Mouse (Mus musculus) embryonic facial prominence, embryonic 10.5 days (tissue): ENCODE results near the gene Npas2. TPM values are rescaled to one million over a fixed set of nuclear protein-coding genes. Genes with fewer than 3 reads are reported as not detected.

Experiments used
- DNase-seq: peaks from one replicate; pipeline ENCODE4 v3.0.0-alpha.2; 2017; ENCODE audit warnings: low spot score
- H3K27ac ChIP-seq: fragments of 300-500 bp; sonication (generic); replicated peaks from 2 replicates; pipeline ENCODE4 v1.5.1; 2016; ENCODE audit warnings: mild to moderate bottlenecking
- H3K27me3 ChIP-seq: fragments of 300-500 bp; sonication (generic); replicated peaks from 2 replicates; pipeline ENCODE4 v1.6.1; 2016; ENCODE audit warnings: low read depth, mild to moderate bottlenecking; ENCODE audit not compliant: poor library complexity, severe bottlenecking
- H3K36me3 ChIP-seq: fragments of 300-500 bp; sonication (generic); replicated peaks from 2 replicates; pipeline ENCODE4 v1.6.1; 2016; ENCODE audit warnings: mild to moderate bottlenecking, moderate library complexity
- H3K4me1 ChIP-seq: fragments of 300-500 bp; sonication (generic); 2 replicates; pipeline ENCODE4 v1.6.1; 2016
- H3K4me3 ChIP-seq: fragments of 300-500 bp; sonication (generic); 2 replicates; pipeline ENCODE4 v1.5.1; 2016; ENCODE audit warnings: mild to moderate bottlenecking, moderate library complexity
- H3K9me3 ChIP-seq: fragments of 300-500 bp; sonication (generic); 2 replicates; pipeline ENCODE4 v1.6.1; 2016; ENCODE audit warnings: mild to moderate bottlenecking
- WGBS: fragments of 180-500 bp; shearing (Covaris S2); methylation state at CpG from one replicate; pipeline ENCODE4 v1.1.7; 2016; 5-methylcytosine and 5-hydroxymethylcytosine counted together
- polyA plus RNA-seq: library from polyadenylated mRNA; unstranded; fragments of >200 nt; fragmentation: Nextera tagmentation; extraction: Ambion mirVana; gene quantifications from 2 replicates; pipeline ENCODE4 v1.2.1, GENCODE M21; 2016

Gene Npas2
- polyA plus RNA-seq, 1 experiment from 2014 or later, result 0.12 TPM

DNA sequence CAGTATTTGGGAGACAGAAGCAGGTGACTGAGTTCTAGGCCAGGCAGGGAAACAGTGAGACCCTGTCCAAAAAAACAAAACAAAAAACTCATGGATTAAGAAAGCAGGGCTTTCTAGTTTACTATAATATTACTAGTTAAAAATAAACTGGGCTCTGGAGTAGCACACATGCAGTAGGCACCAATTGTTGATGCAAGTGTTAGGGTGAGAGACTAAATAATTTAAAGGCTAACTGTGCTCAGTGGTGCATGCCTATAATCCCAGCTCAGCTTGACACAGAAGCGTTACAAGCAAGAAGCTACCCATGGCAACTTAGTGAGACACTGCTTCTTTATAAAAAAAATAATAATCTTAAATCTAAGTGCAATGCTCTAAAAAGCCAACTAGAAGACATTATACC is 185.0 kb downstream of the Npas2 start:
- no peak overlapping the region for H3K27ac ChIP-seq
- WGBS, result 75% methylated on average over 1 of the region's 1 CpGs
- H3K36me3 ChIP-seq, result peaks cover 31% of the 10 kb centered on the region
- no peak overlapping the region for H3K4me3 ChIP-seq
- H3K4me1 ChIP-seq, result no peaks in the 10 kb centered on the region
- no peaks in the 10 kb centered on the region for H3K9me3 ChIP-seq
- H3K27me3 ChIP-seq, result no peaks in the 10 kb centered on the region
- DNase-seq, result no peak

DNA sequence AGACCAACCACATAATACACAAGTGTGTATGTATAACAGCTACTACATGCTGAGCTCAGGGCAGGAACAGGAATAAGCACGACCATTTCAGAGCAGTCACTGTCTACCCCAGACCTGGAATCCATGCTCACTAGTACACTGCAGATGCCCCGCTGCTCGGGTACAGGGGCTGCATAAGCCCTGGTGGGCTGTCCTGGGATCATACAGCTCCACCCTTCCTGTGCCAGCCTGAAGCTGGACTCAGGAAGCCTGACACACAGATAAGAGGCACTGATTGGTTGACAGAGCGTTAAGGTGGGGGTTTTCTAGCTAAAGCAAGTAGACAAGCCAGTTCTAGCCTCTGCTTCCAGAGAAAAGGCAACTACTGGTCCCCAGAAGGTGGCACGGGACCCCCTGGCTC is 185.5 kb downstream of the Npas2 start:
- no peak for DNase-seq
- Histone ChIP-seq H3K9me3 (no peaks in the 10 kb centered on the region), H3K36me3 (peaks cover 26% of the 10 kb centered on the region), H3K4me3 (no peak overlapping the region), H3K27ac (no peak overlapping the region), H3K27me3 (no peaks in the 10 kb centered on the region), H3K4me1 (no peaks in the 10 kb centered on the region)
- 81% methylated on average over 5 of the region's 5 CpGs for WGBS

DNA sequence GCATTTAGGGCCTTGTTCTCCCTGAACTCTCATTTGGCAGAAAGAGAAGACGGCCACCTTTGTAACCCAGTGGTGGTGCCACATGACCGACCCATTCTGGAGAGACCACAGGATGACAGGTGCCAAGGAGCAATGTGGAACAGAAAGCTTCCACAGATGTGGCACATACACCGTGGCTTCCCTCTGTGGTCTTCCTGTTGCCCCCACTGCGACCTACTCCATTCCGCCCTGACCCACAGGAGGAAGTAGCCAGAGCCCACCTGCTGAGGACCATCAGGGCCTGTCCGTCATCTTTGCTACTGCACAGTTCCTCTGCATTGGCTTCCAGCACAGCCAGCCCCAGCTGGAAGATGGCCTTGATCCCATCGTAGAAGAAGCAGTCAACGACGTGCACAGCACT is 187.5 kb downstream of the Npas2 start:
- no peak for DNase-seq
- Histone ChIP-seq H3K27ac (no peak overlapping the region), H3K4me1 (no peaks in the 10 kb centered on the region), H3K27me3 (no peaks in the 10 kb centered on the region), H3K36me3 (peaks cover 18% of the 10 kb centered on the region), H3K9me3 (no peaks in the 10 kb centered on the region), H3K4me3 (no peak overlapping the region)
- WGBS, result 88% methylated on average over 9 of the region's 9 CpGs

DNA sequence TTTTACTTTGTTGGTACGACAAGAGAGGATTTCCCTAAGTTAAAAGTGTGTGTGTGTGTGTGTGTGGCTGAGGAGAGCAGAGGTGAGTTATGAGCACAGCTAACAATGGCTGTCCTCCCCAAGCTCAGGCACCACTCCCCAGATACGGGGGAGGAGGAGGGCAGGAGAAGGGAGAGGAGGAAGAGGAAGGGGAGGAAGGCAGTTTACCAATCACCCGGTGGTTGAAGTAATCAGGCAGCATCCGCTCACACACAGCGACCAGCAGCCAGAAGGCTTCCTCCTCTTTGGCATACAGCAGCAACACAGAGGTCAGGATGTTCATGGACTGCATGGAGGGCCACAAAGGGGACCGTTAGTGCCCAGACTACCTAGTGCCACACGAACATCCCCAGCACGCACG is 191.4 kb downstream of the Npas2 start:
- Histone ChIP-seq H3K4me3 (no peak overlapping the region), H3K4me1 (no peaks in the 10 kb centered on the region), H3K36me3 (no peaks in the 10 kb centered on the region), H3K9me3 (no peaks in the 10 kb centered on the region), H3K27ac (no peak overlapping the region), H3K27me3 (no peaks in the 10 kb centered on the region)
- WGBS, result 86% methylated on average over 9 of the region's 9 CpGs
- DNase-seq, result no peak

DNA sequence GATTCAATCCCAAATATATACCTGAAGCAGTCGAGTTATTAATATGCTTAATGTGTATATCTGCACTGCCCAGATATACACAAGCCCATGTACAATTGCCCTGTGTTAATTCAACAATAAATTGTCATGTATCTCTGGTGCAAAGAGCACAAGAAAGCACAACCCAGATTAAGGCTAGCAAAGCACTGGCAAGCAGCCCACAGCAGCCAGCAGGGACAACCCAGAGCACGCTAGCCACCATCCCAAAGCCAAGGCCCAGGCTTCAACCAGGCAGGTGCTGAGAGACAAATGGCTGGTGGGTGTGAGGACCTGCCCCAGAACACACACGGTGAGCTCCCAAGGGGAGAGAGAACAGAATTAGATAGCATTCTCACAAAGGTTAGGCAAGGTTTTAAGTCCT is 192.9 kb downstream of the Npas2 start:
- Histone ChIP-seq H3K27ac (no peak overlapping the region), H3K4me1 (0 out of 2 replicates have a peak, but pooled peaks cover 5% of the 10 kb centered on the region), H3K27me3 (peaks cover 15% of the 10 kb centered on the region), H3K9me3 (no peaks in the 10 kb centered on the region), H3K4me3 (no peak overlapping the region), H3K36me3 (no peaks in the 10 kb centered on the region)
- 84% methylated on average over 3 of the region's 3 CpGs for WGBS
- DNase-seq, result no peak

DNA sequence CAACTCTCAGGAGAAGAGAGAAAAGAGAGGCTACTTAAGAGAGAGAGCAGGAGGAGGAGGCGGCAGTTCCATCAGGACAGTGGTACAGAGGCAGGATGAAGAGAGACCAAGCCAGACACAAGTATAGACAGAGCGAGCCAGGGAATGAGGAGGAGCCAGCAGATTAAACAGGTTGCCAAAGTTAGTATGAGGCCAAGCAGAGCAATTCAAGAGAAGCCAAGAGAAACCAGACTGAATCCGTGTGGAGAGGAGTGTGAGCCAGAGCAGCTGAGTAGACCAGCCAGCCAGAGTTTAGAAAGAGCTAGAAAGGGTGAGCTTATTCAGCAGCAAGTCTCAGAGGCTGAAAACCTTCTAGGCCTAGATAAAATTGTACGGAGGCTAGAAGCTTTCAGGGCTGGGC is 194.0 kb downstream of the Npas2 start:
- H3K27ac ChIP-seq, result no peak overlapping the region

DNA sequence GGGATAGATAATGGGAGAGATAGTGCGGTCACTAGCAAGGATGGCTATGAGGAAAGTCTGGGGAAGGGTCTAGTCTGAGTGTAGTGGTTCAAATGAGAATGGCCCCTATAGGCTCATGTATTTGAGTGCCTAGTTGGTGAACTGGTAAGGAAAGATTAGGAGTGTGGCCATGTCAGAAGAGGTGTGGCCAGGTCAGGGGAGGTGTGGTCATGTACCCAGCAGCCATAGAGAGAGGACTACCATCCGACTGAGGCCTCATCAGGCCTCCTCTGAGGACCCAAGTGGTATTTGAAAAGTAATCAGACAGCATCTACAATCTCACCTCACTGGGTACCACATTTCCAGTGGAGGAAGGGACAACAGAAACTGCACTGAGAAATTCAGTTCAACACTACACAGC is 194.6 kb downstream of the Npas2 start:
- Histone ChIP-seq H3K9me3 (no peaks in the 10 kb centered on the region), H3K4me1 (0 out of 2 replicates have a peak, but pooled peaks cover 5% of the 10 kb centered on the region), H3K27ac (no peak overlapping the region), H3K36me3 (no peaks in the 10 kb centered on the region), H3K4me3 (no peak overlapping the region), H3K27me3 (peaks cover 19% of the 10 kb centered on the region)
- 88% methylated on average over 2 of the region's 2 CpGs for WGBS
- DNase-seq, result no peak

More for the DNA sequence above, 194.0 kb downstream of the Npas2 start:
- Histone ChIP-seq H3K36me3 (no peaks in the 10 kb centered on the region), H3K27me3 (peaks cover 19% of the 10 kb centered on the region), H3K9me3 (no peaks in the 10 kb centered on the region), H3K4me1 (0 out of 2 replicates have a peak, but pooled peaks cover 5% of the 10 kb centered on the region), H3K4me3 (no peak overlapping the region)
- DNase-seq, result no peak
- WGBS, result 85% methylated on average over 4 of the region's 4 CpGs

DNA sequence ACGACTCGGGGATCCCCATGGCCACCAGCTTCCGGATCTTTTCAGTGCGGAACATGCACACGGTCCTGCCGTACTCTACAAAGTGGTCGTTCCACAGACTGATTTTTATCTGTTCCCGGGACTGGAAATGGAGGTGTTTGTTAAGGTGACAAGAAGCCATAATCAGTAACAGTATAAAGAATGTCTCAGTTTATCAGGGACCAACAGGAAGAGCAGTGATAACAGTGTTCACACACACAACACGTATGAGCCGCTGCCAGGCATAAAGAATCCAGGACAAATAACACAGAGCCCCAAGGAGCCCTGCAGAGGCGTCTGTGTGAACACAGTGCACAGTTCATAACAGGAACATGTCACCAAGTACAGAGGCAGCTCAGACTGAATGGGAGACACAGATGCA is 195.8 kb downstream of the Npas2 start:
- Histone ChIP-seq H3K27me3 (peaks cover 19% of the 10 kb centered on the region), H3K9me3 (no peaks in the 10 kb centered on the region), H3K27ac (no peak overlapping the region), H3K4me1 (peaks cover 8% of the 10 kb centered on the region; the same call in 1 of the 2 replicates), H3K4me3 (no peak overlapping the region), H3K36me3 (no peaks in the 10 kb centered on the region)
- no peak for DNase-seq
- 89% methylated on average over 11 of the region's 11 CpGs for WGBS

DNA sequence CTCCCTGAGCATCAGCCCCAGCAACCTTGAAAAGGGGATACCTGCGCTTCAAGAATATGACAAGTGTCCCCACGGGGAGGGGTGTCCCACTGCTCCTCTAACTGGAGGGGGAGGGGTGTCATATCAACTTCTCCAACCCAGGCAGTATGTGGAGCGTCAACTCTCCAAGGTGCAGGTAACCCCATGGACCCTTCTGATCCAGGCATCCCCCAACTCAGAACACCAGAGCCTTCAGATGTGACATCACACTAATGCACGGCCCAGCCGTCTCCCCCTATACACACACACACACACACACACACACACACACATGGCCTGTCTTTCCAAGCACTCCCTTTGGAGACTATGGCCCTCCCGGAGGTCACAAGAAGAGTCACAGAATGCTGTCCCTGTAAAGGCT is 198.1 kb downstream of the Npas2 start:
- Histone ChIP-seq H3K27me3 (peaks cover 19% of the 10 kb centered on the region), H3K4me1 (peaks cover 8% of the 10 kb centered on the region; the same call in 1 of the 2 replicates), H3K9me3 (no peaks in the 10 kb centered on the region), H3K4me3 (no peak overlapping the region), H3K27ac (no peak overlapping the region), H3K36me3 (no peaks in the 10 kb centered on the region)
- WGBS, result 91% methylated on average over 6 of the region's 6 CpGs
- no peak for DNase-seq

DNA sequence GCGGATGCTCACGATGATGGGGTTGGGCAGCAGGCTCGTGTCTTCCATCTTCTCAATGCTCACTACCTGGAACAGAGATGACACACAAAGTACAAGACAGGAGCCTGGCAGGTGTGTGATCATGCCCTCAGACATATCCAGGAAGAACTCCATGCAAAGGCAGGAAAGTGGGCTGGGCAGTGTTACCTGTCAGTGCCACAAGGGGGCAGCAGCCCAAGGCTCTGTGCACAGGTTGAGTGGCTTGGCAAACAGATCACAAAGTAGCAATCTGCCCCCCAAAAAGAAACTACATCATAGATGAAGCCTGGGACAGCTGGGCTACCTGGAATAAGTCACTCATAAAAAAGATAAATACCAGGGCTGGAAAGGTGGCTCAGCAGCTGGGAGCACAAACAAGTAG is 198.7 kb downstream of the Npas2 start:
- Histone ChIP-seq H3K9me3 (peaks cover 2% of the 10 kb centered on the region; the same call in 1 of the 2 replicates), H3K27me3 (peaks cover 19% of the 10 kb centered on the region), H3K27ac (no peak overlapping the region), H3K36me3 (peaks cover 4% of the 10 kb centered on the region; the same call in 1 of the 2 replicates), H3K4me1 (peaks cover 8% of the 10 kb centered on the region; the same call in 1 of the 2 replicates), H3K4me3 (no peak overlapping the region)
- DNase-seq, result peak; percentile 79
- 60% methylated on average over 3 of the region's 3 CpGs for WGBS

DNA sequence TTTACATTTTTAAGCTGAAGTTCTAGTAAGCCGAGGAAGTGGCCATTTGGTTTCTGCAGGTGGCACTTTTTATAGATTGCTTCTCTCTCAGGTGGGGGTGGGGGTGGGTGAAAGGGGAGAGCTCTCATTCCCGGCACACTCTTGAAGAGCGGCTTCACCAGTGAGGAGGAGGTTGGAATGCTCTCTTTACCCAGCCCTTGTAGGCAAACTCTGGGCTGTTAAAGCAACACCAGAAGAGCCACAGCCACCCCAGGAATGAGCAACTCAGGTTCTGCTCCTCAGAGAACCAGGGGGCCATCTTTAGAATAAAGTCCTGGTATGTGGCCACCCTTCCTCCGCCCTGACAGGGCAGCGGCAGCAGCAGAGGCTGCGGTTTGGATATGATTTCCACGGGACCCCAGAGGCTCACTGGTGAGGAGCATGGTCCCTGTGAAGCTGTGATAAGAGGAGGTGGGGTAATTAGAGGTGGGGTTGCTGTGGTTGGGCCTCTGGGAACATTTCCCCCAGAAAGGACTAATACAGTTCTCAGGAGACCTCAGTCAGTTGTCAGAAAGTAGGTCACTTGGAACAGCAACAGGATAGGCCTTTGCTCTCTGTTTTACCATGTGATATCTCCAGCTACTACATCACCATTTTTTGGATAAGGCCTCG is 199.8 kb downstream of the Npas2 start:
- H3K27me3 ChIP-seq, result peaks cover 19% of the 10 kb centered on the region
- peaks cover 8% of the 10 kb centered on the region; the same call in 1 of the 2 replicates for H3K4me1 ChIP-seq
- DNase-seq, result no peak
- H3K36me3 ChIP-seq, result peaks cover 7% of the 10 kb centered on the region; the same call in 1 of the 2 replicates
- 85% methylated on average over 8 of the region's 8 CpGs for WGBS
- no peak overlapping the region for H3K27ac ChIP-seq
- H3K4me3 ChIP-seq, result no peak overlapping the region
- H3K9me3 ChIP-seq, result peaks cover 5% of the 10 kb centered on the region; the same call in 1 of the 2 replicates

DNA sequence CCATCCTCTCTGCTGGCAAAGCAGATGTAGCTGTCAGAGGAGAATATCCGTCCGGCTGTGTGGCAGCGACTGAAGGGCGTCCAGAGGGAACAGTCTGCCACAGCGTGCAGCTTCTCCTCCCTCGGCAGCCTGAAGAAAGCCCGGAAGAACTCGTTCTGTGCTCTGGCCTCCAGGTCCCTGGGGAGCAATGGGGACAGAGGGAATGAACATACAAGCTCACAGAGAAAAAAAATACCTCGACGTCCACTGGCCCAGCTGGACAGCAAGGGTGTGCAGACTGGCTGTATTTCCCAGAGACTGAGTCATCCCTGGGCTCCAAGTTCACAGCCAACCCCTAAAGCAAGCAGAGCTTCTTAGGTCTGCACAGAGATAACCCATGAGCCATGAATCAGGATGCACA is 200.6 kb downstream of the Npas2 start:
- Histone ChIP-seq H3K27ac (no peak overlapping the region), H3K9me3 (peaks cover 5% of the 10 kb centered on the region; the same call in 1 of the 2 replicates), H3K27me3 (peaks cover 19% of the 10 kb centered on the region), H3K4me3 (no peak overlapping the region), H3K36me3 (peaks cover 7% of the 10 kb centered on the region; the same call in 1 of the 2 replicates), H3K4me1 (peaks cover 8% of the 10 kb centered on the region; the same call in 1 of the 2 replicates)
- 73% methylated on average over 10 of the region's 10 CpGs for WGBS
- DNase-seq, result no peak

DNA sequence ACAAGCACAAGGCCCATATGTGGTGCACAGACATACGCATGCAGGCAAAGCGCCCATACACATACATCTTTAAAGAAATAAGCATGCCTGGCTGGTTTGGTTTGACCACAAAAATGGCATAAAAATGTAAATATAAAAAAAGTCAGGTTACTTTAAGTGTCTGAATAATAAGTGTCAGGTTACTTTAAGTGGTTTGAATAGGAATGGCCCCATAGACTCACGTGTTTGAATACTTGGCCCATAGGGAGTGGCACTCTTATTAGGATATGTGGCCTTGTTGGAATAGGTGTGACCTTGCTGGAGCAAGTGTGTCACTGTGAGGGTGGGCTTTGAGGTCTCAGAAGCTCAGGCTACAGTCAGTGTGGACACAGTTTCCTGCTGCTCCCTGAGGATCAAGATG is 201.1 kb downstream of the Npas2 start:
- H3K9me3 ChIP-seq, result peaks cover 5% of the 10 kb centered on the region; the same call in 1 of the 2 replicates
- WGBS, result 80% methylated on average over 3 of the region's 3 CpGs
- DNase-seq, result no peak

More for the DNA sequence above, 201.1 kb downstream of the Npas2 start:
- Histone ChIP-seq H3K27me3 (peaks cover 19% of the 10 kb centered on the region), H3K4me3 (no peak overlapping the region), H3K4me1 (peaks cover 8% of the 10 kb centered on the region; the same call in 1 of the 2 replicates), H3K27ac (no peak overlapping the region), H3K36me3 (peaks cover 7% of the 10 kb centered on the region; the same call in 1 of the 2 replicates)
